Mouse (Mus musculus): ENCODE results near the gene Tgfa.

Gene Tgfa

GRCm38 (mm10) chr6:86194941-86195932 lies at the start of gene Tgfa:
TSS of gene Tgfa (plus strand) at chr6:86195223.
- DNase-seq (ENCODE audit: low spot score) = peak; percentile 55

- DNase-seq (ENCODE audit: low spot score) = no peak
Measured at GRCm38 (mm10) chr6:86148518-86148917, 46.5 kb upstream of the Tgfa start.

GRCm38 (mm10) chr6:86149001-86149400 lies 46.0 kb upstream of the Tgfa start:
- DNase-seq (ENCODE audit: low spot score) = no peak

- no peak for DNase-seq (ENCODE audit: low spot score)
Measured at GRCm38 (mm10) chr6:86152676-86153075, 42.3 kb upstream of the Tgfa start.

GRCm38 (mm10) chr6:86153436-86153990 lies 41.5 kb upstream of the Tgfa start:
- no peak for DNase-seq (ENCODE audit: low spot score)

GRCm38 (mm10) chr6:86154006-86154405 lies 41.0 kb upstream of the Tgfa start:
- DNase-seq (ENCODE audit: low spot score) = no peak

GRCm38 (mm10) chr6:86154481-86154880 lies 40.5 kb upstream of the Tgfa start:
- no peak for DNase-seq (ENCODE audit: low spot score)

- peak; percentile 43 for DNase-seq (ENCODE audit: low spot score)
Measured at GRCm38 (mm10) chr6:86157253-86158234, 37.5 kb upstream of the Tgfa start.

- DNase-seq (ENCODE audit: low spot score) = no peak
Measured at GRCm38 (mm10) chr6:86160878-86161277, 34.1 kb upstream of the Tgfa start.

- DNase-seq (ENCODE audit: low spot score) = no peak
Measured at GRCm38 (mm10) chr6:86161586-86161985, 33.4 kb upstream of the Tgfa start.

GRCm38 (mm10) chr6:86164028-86164427 lies 31.0 kb upstream of the Tgfa start:
- no peak for DNase-seq (ENCODE audit: low spot score)

GRCm38 (mm10) chr6:86166426-86166825 lies 28.6 kb upstream of the Tgfa start:
- no peak for DNase-seq (ENCODE audit: low spot score)

- no peak for DNase-seq (ENCODE audit: low spot score)
Measured at GRCm38 (mm10) chr6:86167851-86168250, 27.2 kb upstream of the Tgfa start.

GRCm38 (mm10) chr6:86169166-86169565 lies 25.9 kb upstream of the Tgfa start:
- DNase-seq (ENCODE audit: low spot score) = no peak

GRCm38 (mm10) chr6:86176236-86176635 lies 18.8 kb upstream of the Tgfa start:
- no peak for DNase-seq (ENCODE audit: low spot score)

GRCm38 (mm10) chr6:86176721-86177120 lies 18.3 kb upstream of the Tgfa start:
- DNase-seq (ENCODE audit: low spot score) = no peak

GRCm38 (mm10) chr6:86177331-86177982 lies 17.6 kb upstream of the Tgfa start:
- DNase-seq (ENCODE audit: low spot score) = no peak

- no peak for DNase-seq (ENCODE audit: low spot score)
Measured at GRCm38 (mm10) chr6:86180617-86181016, 14.4 kb upstream of the Tgfa start.

GRCm38 (mm10) chr6:86182016-86182415 lies 13.0 kb upstream of the Tgfa start:
- DNase-seq (ENCODE audit: low spot score) = no peak

GRCm38 (mm10) chr6:86182626-86183025 lies 12.4 kb upstream of the Tgfa start:
- DNase-seq (ENCODE audit: low spot score) = no peak

GRCm38 (mm10) chr6:86186106-86186955 lies 8.7 kb upstream of the Tgfa start:
- DNase-seq (ENCODE audit: low spot score) = no peak
